Mouse (Mus musculus): Measurements from ENCODE around the gene Ehmt1.

The Ehmt1 gene

DNA sequence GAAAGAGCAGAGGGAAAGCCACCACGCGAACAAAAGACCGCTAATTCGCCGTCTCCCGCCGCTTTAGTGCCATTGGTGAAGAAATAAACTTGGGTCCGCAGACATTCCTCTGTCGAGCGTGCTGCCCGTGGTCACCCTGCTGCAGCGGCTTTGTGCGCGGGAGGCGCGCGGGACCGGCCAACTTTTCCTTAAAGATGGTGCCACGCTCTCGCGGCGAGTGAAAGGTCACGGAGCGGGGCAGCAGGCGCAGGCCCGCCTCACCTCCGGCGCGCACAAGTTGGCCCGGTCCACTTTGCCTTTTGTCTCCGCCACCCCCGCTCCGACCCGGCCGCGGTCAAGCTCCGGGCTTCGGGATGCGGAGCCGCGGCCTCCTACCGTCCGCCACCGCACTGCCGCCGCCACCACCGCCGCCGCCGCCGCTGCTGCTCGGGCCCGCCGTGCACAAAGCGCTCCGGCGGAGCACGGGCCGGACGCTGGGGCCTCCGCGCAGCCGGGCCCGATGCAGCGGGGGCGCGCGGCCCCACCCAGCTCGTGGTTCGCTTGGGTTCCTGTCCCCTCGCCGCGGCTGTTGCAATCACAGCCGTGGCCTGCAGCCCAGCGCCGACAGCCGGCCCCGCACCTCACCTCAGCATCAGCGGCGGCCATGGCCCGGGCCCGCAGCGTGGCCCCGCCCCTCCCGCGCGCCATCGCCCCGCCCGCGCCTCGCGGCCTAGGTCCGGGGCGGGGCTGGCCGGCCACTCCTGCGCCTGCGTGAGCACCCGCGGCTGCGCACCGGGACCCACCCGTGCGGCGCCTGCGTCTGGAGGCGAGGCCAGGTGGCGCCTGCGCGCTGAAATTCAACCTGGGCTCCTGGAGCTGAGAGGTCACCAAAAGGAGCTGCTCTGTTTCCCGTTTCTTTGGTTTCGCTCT, at the start of gene Ehmt1:
Gene Ehmt1, minus strand, starts transcription at position 685 of the 909 bp plus-strand sequence.
- peak; percentile 84 for DNase-seq (ENCODE audit: extremely low read depth, insufficient read length, low spot score)

DNA sequence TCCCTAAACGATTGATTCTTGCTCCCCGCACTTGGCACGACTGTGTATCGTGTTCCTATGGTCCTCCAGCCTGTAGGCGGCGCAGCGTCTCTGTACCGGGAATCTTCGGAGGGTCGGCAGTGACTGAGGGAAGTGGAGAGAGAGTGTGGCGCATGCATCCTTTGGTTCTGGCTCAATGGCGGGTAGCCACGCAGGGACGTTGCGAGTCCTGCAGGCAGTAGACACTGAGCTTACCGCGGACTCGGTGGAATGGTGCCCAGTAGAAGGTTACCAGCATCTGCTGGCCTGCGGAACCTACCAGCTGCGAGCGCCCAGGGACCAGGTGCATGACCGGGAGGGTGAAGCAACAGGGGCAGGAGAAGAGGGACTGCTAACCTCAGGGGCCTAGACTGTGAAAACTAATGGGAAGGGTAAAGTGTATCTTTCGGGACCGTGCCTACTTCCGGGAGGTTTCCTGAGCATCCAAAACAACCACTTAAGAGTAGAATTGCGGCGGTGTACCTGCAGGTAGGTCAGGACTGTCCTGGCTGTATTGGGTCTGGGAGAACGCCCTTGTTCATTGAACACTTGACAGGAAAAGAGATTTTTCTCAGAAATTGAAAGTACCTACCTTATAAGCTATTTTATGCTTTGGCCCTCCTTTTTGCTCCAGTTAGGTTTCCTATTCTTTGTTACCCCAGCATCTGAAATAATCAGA, 43.0 kb upstream of the Ehmt1 start, which contains the start of gene Dph7:
Gene Dph7, plus strand, starts transcription at position 97 of the 697 bp plus-strand sequence.
- peak; percentile 81 for DNase-seq (ENCODE audit: extremely low read depth, insufficient read length, low spot score)

DNA sequence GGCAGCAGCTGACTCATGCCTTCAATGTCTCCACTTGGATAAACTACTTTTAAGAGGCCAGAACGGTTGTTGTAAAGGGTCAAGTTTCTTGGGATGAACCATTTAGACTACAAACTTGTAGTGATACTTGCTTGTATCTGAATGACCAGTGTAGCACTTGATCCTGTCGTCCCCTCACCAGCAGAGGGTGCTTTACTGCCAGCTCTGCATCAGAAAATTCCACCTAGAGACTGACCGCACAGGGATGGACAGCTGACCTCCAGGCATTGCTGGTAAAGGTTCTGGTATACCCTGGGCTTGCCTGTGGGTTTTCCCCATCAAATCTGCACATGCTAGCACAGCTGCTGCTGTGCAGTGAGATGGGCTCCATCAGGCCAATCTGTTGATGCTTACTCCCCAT, 41.5 kb upstream of the Ehmt1 start:
- DNase-seq (ENCODE audit: extremely low read depth, insufficient read length, low spot score), result no peak

DNA sequence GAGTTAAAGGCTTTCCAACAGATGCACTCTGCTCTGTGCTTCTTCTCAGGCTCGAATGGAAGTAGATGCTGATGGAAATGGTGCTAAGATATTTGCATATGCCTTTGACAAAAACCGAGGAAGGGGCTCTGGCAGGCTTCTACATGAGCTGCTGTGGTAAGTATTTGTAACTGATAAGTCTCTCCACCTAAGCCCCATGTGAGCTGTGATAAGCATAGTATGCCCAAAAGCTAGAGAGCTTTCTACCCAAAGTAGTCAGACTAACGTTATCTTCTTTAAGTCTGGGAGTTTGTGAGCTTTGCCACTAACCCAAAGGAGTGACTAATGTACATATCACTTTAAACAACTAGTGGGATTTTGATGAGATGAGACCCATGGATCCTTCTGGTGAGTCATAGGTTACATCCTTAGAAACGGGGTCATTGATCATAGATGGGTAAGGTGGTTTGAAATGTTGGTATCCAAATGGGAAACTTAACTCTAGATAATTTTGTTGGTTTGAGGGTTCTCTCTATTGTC, 33.2 kb upstream of the Ehmt1 start:
- DNase-seq (ENCODE audit: extremely low read depth, insufficient read length, low spot score), result no peak

DNA sequence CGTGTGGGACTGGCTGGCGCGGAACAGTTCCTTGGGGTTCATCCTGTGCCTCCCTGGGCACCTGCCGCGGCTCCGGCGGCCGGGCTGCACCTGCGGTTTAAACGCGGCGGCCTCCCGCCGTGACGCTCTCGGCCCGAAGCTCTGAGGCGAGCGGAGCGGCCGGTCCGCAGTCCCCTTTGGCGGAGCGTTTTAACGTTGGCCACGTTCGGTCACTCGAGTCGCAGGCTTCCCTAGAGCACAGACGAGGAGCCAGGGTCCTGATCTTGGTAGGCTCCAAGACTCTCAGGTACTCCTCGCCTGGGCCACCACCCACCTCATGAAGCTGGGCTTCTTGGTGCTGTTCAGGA, 30.7 kb upstream of the Ehmt1 start:
- DNase-seq (ENCODE audit: extremely low read depth, insufficient read length, low spot score), result peak; percentile 57

DNA sequence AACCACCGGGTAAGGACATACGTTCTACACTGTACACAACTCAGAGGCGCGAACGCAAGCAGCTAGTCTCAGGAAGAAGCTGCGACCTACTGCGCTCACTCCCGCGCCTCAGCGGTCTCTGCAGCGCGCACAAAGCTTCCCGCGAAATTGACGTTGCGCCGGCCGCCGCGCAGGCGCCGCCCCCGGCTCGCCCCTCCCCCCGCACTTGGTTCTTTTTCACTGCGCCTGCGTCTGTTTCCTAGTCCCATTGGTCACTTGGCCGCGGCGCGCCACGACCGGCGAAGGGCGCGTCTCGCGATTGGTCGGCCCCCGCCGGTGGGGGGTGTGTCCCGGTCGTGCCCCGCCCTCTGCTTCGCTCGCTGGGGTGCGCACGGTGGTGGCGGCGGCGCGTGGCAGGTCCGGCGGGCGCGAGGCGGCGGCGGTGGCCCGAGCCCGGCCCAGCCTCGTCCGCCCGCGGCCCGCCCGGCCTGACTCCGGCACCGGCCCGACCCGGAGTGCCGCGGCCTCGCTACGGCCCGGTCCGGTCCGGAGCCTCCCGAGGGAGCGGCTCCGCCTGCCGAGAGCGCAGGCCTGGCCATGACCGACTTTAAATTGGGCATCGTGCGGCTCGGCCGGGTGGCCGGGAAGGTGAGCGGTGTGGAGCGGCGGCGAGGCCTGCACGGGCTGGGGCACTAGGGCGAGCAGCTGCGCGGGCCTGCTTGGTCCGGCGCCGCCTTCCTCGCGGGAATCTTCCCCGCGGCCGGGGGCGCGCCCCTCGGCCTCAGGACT, 30.2 kb upstream of the Ehmt1 start, which contains the start of gene Zmynd19:
Gene Zmynd19, plus strand, starts transcription at position 372 of the 768 bp plus-strand sequence.
- peak; percentile 96 for DNase-seq (ENCODE audit: extremely low read depth, insufficient read length, low spot score)

DNA sequence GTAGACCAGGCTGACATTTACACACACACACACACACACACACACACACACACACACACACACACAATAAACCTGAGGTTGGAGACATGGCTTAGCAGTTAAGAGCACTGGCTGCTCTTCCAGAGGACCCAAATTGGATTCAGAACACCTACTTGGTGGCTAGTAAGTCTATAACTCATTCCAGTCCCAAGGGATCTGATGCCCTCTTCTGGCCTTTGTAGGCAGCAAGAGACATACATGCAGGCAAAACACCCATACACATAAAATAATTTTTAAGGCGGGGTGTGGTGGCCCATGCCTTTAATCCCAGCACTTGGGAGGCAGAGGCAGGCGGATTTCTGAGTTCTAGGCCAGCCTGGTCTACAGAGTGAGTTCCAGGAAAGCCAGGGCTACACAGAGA, 24.9 kb upstream of the Ehmt1 start:
- DNase-seq (ENCODE audit: extremely low read depth, insufficient read length, low spot score), result peak; percentile 32

DNA sequence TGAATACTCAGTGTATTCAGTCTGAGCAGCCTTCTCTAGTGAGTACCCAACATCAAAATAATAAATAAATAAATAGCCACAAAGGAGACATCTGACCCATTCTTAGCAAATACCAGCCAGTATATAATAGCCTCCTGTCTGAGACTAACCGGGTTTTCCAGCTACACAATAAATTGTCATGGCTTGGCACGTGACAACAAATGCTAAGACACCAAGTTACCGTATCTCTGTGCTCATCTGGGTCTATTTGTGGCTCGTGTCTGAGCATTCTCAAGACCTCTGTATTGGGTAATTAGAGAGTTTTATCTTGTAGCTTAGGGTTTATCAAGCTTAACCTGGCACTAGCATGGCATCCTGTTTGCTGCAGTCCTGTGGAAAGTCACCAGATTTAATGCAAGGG, 22.7 kb upstream of the Ehmt1 start:
- DNase-seq (ENCODE audit: extremely low read depth, insufficient read length, low spot score), result no peak

DNA sequence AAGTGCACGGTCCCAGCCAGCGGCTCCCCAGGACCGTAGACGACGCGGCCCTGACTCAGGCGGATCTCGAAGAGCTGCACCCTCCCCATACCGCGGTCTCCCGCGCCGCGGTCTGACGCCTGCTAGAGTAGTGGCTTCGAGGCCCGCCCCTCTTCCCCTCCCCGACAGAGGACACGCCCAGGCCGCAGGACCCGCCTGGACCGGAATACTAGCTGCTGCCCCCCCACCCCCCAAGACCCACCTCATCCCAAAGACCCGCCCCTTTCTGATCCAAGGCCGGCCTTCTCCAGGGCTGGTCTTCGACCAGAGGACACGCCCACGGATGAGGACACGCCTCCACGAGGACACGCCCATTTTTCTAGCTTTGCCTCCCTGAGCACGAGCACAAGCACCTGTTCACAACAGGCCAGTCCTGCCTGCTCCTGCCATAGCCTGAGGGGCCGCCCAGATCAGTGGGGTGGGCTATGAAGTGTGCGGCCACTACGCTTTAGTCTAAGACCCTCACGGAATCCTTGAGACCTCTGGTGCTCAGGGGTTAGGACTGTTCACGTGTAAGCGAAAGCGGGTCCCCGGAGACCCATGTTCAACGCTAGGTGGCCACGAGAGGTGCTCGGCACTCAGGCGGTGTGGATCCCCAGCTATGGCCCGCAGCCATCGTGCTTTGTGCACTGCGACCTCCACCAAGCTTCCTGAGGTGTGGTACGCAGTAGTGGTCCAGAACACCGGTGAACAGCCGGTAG, 15.8 kb upstream of the Ehmt1 start, which contains the start of gene Arrdc1:
Gene Arrdc1, minus strand, starts transcription at position 196 of the 740 bp plus-strand sequence.
- peak; percentile 95 for DNase-seq (ENCODE audit: extremely low read depth, insufficient read length, low spot score)

DNA sequence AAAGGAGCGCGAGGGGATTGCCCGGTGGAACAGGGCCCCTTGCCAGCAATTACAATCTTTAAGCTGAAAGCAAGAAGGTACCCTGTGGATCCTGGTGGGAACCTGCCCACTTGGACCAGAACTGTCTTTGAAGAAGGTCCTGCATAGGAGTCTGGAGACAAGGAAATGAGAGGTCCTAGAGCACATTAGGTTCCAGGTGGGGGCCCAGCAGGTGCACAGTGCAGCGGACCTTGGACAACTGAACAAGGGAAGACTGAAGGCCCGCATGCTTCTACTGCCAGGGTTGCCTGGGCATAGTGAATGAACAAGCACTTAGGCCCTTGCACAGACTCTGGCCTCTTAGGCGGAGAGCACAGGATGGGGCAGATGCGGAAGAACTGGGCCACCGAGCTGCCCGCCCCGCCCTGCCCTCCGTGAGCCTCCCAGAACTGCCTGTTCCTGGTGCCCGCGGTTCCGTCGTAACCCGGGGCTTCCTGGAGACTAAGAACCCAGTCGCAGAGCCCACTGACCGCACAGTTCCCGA, 15.1 kb upstream of the Ehmt1 start:
- DNase-seq (ENCODE audit: extremely low read depth, insufficient read length, low spot score), result no peak

DNA sequence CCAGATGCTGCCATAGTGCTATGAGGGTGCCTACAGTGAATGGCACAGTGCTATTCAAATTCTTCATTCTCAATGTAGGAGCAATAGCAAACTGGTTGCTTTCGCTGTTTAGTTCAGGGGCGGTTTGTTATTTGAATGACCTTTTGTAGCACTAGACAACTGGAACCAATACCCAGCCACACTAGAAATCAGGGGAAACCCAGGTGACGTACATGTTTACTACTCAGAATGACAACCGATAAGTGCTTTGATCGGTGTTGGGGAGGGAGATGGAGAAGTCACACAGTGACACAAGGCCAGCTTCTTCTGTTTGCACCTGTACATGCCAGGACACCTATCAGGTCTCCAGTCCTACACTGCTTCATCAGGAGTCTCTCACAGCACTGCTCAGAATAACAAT, 10.2 kb upstream of the Ehmt1 start:
- no peak for DNase-seq (ENCODE audit: extremely low read depth, insufficient read length, low spot score)

DNA sequence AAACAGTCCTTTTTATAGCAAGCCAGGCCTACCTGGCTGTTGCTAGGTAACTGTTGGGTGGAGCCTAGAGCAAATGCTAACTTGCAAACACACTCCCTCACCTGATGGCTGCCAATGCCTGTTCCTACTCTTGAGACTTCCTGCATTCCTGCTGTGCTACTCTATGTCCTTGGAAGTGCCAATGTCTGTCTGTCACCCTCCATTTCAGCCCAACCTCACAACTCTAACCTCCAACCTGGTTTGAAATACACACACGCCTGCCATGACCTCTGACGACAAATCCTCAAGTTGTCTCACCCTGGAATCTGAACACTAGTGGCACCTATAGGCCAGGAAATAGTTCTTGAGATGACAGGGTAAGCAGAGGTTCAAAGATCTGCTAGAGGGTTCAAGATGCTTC, 9.7 kb upstream of the Ehmt1 start:
- DNase-seq (ENCODE audit: extremely low read depth, insufficient read length, low spot score), result no peak

DNA sequence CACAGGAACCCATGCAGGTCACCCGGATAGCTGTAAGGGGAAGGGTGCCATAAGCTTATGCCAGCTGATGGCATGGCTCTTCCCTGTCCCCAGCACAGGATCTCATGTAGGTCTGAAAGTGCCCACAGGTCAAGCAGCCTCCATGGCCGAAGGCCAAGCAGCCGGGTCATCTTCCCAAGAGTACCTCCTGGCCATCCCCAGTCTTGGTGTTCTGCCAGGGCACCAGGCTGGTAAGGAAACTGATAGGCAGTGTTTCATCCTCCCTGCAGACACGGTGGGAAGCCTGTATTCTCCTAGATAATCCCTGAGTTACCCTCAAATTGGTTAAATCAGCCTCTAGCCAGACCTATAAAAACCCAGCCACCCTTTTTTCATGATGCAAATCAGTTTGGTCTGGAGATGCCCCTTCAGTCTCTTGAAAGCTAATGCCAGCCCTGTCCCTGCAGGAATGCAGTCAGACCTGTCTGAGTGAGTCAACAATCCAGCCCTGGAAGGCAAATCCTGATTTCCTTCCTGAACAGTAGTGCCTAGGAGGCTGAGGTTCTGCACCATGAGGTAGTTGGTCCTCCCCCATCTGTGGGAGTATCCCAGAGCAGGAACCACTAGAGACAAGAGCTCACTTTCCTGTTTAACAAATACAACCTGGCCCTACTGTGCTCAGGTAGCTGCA, 8.5 kb upstream of the Ehmt1 start:
- no peak for DNase-seq (ENCODE audit: extremely low read depth, insufficient read length, low spot score)

DNA sequence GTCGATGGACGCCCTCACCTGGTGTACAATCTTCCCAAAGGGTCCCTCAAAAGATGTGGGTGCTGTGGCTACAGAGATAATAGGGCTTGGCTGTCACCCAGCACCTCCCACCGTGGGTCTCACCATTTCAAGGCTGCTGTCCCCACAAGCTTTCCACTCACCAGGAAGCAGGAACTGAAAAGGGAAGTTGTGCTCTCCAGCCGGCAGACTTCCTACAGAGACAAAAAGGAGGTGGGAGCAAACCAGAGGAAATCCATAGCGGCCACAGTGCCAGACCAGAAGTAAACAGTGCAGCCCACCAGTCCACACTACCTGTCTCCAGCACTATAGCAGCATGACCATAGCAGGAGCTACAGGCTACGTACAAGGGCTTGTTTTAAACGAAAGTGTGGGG, 7.5 kb upstream of the Ehmt1 start:
- DNase-seq (ENCODE audit: extremely low read depth, insufficient read length, low spot score), result no peak

DNA sequence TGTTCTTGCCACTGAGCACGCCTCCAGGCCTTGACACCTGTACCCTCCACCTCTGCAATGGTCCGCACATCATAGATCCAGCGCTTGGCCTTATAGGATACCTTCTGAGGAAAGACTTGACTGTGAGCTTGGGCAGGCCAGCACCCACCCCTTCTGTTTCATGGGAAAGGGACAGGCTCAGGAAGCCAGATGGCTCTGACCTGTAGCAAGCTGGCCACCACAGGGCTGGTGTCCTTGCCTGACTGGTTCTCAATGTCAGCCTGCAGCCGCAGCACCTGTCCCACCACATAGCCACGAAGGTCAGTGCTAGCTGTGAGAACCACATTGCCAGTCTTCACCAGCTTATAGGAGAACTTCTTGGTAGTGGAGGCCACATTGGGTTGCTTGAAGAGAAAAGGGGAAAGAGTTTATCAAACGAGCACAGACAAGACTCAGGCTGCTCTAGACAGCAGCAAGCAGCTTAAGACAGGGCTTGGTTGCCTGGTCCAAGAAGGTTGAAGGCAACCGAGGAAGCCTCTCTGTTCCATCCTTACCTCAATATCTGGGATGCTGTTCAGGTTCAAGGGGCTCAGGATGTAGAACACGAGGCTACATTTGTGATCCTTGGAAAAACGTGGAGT, 7.0 kb upstream of the Ehmt1 start:
- no peak for DNase-seq (ENCODE audit: extremely low read depth, insufficient read length, low spot score)

DNA sequence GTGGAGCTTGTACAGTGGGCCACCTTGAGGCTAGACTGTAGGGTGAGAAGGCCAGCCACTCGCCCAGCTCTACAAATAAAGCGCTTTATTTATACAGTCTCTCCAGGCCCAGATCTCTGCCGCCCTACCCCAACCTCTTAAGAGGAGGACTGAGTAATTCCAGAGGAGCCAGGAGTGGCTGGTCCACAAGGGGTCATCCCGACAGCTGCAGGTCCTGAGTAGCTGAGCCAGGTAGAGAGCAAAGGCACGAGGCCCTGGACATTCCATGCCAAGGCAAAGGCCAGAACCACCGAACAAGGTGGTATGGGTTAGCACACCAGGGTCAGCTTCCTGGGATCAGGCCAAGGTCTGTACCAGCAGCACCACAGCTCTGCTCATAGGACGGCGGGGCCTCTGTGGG, 5.9 kb upstream of the Ehmt1 start:
- no peak for DNase-seq (ENCODE audit: extremely low read depth, insufficient read length, low spot score)

DNA sequence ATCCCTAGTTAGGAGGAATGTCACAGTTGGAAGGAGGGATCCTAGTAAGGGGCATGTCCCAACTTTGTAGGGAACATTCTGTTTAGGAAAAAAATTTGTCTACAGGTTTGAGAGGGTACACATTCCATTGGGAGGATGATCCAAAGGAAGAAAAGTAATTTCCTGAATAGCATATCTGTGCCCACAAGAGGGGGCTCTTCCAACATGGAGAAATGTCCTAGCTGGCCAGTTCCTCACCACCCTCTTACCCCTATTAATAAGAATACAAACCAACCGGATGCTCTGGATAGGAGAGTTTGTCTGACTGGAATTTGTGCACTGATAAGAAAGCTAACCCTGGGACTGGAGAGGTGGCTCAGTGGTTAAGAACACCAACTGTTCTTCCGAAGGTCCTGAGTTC, 4.1 kb upstream of the Ehmt1 start:
- no peak for DNase-seq (ENCODE audit: extremely low read depth, insufficient read length, low spot score)

DNA sequence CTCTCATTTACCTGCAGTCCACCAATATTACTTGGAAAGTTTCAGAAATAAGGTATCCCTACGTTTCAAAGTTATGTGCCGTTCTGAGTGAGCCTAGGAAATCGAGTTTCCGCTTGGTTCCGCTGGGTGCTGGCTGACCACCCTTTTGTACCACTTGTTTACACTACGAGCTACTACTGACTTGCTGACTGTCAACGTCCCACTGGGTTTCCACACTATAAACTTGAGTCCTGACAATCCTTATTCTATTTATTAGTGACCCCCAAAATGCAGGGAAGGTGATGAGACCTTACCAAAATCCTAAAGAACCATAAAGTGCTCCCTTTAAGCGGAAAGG, 393 bp upstream of the Ehmt1 start:
- no peak for DNase-seq (ENCODE audit: extremely low read depth, insufficient read length, low spot score)

DNA sequence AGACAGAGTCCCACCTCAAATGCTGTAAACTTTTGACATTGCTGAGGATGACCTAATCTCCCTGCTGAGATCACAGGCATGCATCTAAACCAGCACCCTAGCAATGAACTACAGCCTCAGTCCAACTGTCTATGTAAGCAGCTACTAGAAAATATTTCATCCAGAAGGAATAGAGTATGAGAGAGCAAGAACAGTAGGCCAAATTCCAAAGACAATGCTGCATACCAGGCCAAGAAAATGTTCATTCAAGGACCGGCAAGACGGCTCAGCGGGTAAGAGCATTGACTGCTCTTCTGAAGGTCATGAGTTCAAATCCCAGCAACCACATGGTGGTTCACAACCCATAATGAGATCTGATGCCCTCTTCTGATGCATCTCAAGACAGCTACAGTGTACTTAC, 4.7 kb downstream of the Ehmt1 start:
- no peak for DNase-seq (ENCODE audit: extremely low read depth, insufficient read length, low spot score)

All from 3134 (cell line).